Mouse (Mus musculus) lung, postnatal 10 days (tissue): ENCODE data around the gene Zim1.

Source experiments
- DNase-seq: peaks from one replicate; pipeline ENCODE4 v3.0.0; 2021

Zim1 gene

GRCm38 (mm10) chr7:6696241-6697045 is at the start of gene Zim1:
Zim1 (minus strand) TSS chr7:6696450.
- peak; percentile 92 for DNase-seq

- no peak for DNase-seq
Observed at GRCm38 (mm10) chr7:6744281-6744904, 48.1 kb upstream of the Zim1 start.

GRCm38 (mm10) chr7:6736060-6736459 is 39.8 kb upstream of the Zim1 start:
- no peak for DNase-seq

GRCm38 (mm10) chr7:6731930-6732329 is 35.7 kb upstream of the Zim1 start:
- no peak for DNase-seq

GRCm38 (mm10) chr7:6731373-6731772 is 35.1 kb upstream of the Zim1 start:
- no peak for DNase-seq

GRCm38 (mm10) chr7:6730801-6731200 is 34.6 kb upstream of the Zim1 start:
- no peak for DNase-seq

GRCm38 (mm10) chr7:6730241-6730640 is 34.0 kb upstream of the Zim1 start, which contains the start of the genes Peg3 and Usp29:
Peg3 (minus strand) TSS chr7:6730431.
Usp29 (plus strand) TSS chr7:6730578.
- peak; percentile 91 for DNase-seq

GRCm38 (mm10) chr7:6729061-6729817 is 33.0 kb upstream of the Zim1 start:
- DNase-seq = peak; percentile 98

GRCm38 (mm10) chr7:6728263-6728931 is 32.1 kb upstream of the Zim1 start:
- DNase-seq = peak; percentile 96

- DNase-seq = peak; percentile 94
Observed at GRCm38 (mm10) chr7:6727351-6728121, 31.3 kb upstream of the Zim1 start.

- no peak for DNase-seq
Observed at GRCm38 (mm10) chr7:6709396-6709795, 13.1 kb upstream of the Zim1 start.

GRCm38 (mm10) chr7:6708451-6709180 is 12.4 kb upstream of the Zim1 start:
- DNase-seq = peak; percentile 30

- no peak for DNase-seq
Observed at GRCm38 (mm10) chr7:6707416-6708015, 11.3 kb upstream of the Zim1 start.

- no peak for DNase-seq
Observed at GRCm38 (mm10) chr7:6699230-6699629, 3.0 kb upstream of the Zim1 start.

GRCm38 (mm10) chr7:6685511-6685910 is 10.7 kb downstream of the Zim1 start:
- DNase-seq = no peak

- no peak for DNase-seq
Observed at GRCm38 (mm10) chr7:6666726-6667125, 29.5 kb downstream of the Zim1 start.

GRCm38 (mm10) chr7:6663430-6663829 is 32.8 kb downstream of the Zim1 start:
- DNase-seq = no peak

GRCm38 (mm10) chr7:6659605-6660004 is 36.6 kb downstream of the Zim1 start:
- DNase-seq = peak; percentile 56

GRCm38 (mm10) chr7:6658606-6659005 is 37.6 kb downstream of the Zim1 start:
- no peak for DNase-seq

- DNase-seq = no peak
Observed at GRCm38 (mm10) chr7:6652151-6652550, 44.1 kb downstream of the Zim1 start.

GRCm38 (mm10) chr7:6651221-6651620 is 45.0 kb downstream of the Zim1 start:
- DNase-seq = no peak
